Mouse (Mus musculus) CH12F3 (cell line): ENCODE data around the gene Prkce.

Experiments
- in situ Hi-C: fragments of 300-500 bp; cut with MboI; formaldehyde crosslinking; loops from 2 replicates; pipeline ENCODE4 v1.14.3; 2020; ENCODE audit warnings: low sequenced_read_pairs

Gene Prkce

GRCm38 (mm10) chr17:86589681-86590080 lies 422.1 kb downstream of the Prkce start:
- in situ Hi-C loops, result no loop called here

- in situ Hi-C loops, result no loop called here
Measured at GRCm38 (mm10) chr17:86591241-86591640, 423.7 kb downstream of the Prkce start.

DNA sequence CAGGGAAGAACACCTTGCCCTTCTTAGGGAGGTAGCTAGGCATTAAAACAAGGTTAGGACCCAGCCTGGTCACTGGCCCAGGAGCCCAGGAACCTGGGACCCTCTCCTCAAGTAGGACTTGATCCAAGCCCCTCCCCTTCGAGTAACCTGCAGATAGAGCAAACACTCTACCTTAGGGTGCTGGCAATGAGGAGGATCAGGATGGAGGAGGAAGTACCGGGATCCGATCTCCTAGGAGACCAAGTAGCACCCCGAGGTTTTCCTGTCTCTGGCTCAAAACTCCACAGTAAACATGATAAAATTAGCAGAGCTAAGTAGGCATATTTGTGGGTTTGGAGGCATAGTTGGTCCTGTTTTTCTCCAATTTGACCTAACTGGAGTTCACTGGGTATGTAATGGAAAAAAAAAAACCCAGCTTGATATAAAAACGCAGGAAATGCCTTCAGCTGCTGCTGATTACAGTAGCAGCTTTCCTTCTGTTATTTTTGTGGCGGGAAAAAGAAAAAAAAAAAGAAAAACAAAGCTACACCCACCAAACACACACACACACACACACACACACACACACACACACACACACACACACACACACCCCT lies 425.5 kb downstream of the Prkce start:
- in situ Hi-C loops, result no loop called here

- in situ Hi-C loops, result no loop called here
Measured at GRCm38 (mm10) chr17:86595526-86595925, 427.9 kb downstream of the Prkce start.

GRCm38 (mm10) chr17:86601116-86601515 lies 433.5 kb downstream of the Prkce start:
- in situ Hi-C loops, result no loop called here

- in situ Hi-C loops, result no loop called here
Measured at GRCm38 (mm10) chr17:86601901-86602300, 434.3 kb downstream of the Prkce start.

DNA sequence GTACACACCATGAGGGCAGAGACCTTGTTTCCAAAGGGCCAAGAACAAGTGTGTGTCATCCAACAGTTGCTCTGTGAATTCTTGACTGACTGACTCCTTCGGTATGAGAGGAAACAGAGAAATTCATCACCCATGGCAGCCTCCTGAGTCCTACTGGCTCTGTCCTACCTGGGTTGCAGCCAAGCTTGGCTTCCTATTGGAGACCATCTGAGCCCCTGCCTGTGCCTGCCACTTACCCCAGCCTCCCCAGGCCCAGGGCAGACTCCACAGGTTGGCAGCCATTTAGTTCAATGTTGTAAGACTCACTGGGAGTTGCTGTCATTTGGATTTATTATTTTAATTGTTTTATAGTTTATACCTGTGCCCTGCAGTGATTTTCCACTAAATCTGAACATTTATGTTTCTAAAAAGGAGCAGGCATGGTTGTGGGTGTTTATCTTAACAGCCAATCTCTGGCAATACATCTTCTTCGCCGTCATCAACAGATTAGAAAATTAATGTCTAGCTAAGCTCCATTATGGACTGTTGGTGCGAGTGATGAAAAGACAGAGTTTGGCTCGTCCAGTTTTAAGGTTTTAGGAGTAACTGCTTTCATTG lies 436.4 kb downstream of the Prkce start:
- in situ Hi-C loops, result no loop called here

- in situ Hi-C loops, result no loop called here
Measured at GRCm38 (mm10) chr17:86607981-86608380, 440.4 kb downstream of the Prkce start.

DNA sequence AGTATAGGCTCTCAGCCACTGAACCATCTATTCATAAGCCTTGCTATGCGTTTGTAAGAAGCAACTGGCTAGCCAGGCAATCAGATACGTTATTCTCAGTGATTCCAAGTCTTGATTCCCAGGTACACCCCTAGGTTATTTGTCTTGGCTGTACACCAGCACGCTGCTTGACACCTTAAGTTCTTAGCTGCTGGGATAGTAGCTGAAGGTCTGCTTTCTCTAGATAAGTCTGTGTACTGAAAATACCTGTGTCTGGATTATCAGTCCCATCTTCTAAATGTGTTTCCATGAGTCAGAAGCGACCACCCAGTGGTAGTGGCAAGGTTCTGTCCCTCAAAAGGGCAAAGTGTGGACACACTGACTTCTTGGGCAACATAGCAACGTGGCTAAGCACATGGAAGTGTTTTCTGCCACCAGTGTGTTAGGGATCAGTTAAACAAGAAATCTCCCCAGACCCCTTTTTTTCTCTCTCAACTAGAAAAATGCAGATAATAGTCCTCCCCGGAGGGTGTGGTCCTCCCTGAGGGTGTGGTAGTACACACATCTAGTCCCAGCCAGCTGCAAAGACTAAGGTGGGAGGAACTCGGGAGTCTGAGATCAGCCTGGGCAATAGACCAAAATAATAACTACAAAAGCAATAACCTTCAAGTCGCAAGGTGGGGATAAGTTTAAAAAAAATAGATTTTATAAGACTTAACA lies 442.8 kb downstream of the Prkce start:
- in situ Hi-C loops, result no loop called here

DNA sequence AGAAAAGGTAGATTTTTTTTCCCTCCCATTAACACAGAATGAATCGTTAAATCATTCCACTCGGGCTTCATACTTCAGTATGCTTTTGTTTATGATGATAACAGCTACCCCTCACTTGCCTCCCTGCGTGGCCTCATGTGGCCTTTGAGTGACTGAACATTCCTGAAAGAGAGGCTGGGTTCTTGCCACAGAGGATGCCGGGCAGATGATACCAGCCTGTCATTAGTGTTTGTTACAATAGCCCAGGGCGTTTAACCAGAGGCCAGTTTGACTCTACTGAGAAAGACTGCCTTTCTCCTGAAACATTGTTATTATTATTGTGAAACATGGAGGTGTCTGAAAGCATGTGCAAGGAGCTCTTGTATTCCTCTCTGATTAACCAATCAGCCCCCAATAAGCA lies 444.2 kb downstream of the Prkce start:
- in situ Hi-C loops, result no loop called here

DNA sequence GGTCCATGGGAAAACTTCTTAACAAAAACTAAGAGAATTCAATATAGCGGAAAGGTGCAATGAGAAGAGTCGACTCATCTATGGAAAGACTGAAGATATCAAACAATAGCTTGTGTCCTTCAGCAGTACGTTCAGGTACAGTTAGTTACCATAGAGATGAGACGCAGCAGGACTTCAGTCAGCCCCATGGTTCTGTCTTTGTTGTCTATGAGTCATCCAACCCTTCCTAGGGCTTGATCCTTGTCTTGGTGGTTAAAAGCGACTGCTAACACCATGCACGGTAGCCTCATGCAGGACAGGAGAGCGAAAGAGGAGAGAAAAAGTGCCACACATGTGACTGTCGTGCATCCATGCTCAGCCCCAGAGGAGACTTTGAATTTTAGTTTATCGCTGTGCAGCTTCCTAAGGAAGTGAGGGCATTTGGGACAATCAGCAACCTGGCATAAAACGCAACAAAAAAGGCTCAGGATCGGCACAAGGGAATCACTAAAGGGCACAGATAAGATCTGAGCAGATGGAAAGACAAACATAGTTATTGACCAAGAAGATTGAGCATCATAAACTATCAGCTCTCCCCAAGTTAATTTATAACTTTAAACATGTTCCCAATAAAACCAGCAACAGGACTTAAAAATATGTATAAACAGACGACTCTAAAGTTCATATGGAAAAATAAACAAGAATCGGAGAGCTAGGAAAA lies 448.2 kb downstream of the Prkce start:
- in situ Hi-C loops, result no loop called here

DNA sequence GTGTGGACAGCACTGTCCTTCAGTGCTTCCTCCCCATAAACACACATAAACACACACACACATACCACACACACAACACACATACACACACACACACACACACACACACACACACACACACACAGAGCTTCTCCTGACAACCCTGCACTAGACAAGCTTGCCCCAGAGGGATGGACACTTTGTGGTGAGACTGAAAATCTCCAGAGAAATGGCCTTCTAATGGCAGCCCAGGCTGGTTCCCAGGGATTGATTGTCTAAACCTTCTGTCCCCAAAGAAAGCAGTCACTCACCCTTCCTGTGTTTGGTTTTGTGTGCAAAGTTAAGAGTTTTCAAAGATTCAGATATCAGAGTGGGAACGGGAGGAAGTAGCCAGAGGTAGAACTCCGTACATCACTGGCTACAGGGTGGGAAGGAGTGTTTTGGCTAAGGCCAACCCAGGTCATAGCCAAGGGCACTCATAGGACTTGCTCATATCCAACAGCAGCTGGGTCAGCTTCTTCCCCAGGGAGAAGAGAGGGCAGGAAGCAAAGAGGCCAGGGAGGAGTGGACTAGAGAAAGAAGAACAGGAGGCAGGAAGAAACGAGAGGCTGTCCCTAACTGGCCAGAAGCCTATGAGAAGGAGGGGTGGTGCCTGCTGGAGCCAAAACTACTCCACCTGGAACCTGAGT lies 450.1 kb downstream of the Prkce start:
- in situ Hi-C loops, result no loop called here

DNA sequence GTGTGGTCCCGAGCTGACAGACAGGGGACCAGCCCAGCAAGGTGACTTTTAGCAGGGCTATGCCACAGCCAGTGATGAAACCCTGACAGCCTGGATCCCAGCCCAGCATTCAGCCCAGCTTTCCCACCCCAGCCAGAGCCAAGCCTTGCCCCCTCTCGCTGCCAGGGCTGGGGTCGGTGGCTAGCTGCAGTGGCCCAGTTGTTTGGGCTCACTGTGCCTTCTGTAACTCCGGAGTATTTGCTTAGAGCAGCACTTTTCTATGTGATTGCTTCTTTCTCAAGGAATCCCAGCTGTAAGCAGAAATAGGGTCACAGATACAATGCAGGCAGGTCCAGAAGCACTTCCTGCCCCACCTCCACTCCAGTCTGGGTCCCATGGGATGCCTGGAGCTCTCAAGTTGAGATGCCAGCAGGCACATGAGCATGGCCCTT lies 450.9 kb downstream of the Prkce start:
- in situ Hi-C loops, result no loop called here

- in situ Hi-C loops, result no loop called here
Measured at GRCm38 (mm10) chr17:86622862-86623261, 455.3 kb downstream of the Prkce start.

DNA sequence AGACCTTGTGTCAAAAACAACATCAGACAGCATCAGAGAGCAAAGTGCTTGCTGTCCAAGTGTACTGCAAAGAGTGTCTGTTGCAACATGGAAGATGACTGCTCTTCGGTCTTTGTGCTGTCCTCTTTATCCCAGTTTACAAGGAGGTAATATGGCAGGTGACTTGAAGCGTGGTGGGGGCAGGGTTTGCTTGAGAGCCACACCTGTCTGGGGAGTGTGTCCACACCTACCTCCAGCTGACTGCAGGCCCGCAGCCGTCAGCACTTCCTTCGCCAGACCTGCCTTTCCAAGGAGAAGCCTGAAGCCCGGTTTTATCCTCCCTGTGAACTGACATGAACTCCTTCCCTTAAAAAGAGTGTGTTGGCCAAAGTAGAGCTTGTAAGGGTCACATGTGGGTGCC lies 458.9 kb downstream of the Prkce start:
- in situ Hi-C loops, result no loop called here

DNA sequence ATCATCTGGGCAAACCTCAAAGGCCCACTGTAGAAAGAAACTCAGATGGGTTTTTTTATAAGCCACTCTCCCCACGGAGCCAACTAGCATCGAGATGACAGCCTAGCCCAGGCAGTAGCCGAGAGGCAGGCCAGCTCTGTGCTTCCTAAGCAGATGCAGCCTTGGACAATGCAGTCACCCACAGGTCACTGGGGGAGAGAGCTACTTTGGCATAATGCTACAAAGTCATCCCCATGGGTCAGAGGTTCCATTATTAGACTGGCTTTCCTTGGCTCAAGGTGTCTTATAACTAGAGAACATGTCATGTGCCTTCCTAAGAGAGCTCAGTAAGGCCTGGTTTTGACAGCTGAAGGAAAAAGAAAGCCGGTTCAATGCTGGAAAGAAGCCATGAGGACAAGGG lies 465.5 kb downstream of the Prkce start:
- in situ Hi-C loops, result no loop called here

DNA sequence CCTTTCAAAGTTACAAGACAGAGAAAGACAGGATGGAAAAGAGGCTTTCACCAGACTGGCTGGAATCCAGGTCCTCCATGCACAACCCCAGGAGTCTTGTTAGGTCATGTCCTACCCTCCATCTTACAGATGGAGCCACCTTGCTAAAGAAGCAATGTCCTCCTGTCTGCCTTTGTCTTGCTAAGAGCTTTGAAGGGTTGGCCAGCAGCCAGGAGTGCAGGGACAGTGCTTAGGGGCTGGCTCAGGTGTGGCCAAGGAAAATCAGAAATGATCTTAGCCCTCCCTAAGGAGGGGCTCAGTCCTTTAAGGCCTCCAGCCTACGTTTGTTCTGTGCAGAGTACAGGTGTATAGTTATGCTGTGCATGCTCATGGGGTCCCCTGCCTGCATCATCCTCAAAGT lies 469.7 kb downstream of the Prkce start:
- in situ Hi-C loops, result no loop called here

DNA sequence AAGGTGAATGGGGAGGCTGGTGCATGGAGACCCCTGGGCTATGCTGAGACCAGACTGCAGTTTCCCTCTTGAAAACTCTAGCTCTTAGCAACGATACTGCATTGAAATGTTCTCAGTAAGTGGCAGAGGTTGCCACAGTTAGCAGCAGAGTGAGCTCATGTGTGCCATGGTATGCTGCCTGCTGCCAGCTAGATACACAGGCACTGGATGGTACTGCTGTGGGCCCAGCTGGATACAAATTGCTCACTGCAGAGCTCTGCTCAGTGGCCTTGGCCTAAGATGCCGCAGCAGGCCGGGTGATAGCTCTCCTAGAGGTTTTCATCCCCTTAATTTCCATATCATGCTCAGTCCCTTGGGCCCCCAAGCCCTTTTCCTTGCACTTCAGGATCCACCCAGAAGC lies 471.7 kb downstream of the Prkce start:
- in situ Hi-C loops, result no loop called here

DNA sequence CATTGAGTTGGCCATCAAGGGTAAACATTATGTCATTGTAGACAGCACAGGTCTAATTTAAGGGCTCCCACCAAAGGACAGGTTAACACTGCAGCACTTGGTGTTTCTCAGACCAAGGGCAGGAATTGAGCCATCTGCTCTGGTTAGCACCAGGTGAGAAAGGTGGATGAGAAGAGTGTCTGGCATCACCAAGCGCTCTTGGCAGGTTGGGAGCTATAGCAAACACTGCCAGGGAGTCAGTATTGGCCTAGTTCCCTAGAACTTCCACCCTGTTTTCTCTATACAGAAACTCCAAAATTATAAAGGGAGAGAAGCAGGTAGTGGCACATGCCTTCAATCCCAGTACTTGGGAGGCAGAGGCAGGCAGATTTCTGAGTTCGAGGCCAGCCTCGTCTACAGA lies 479.6 kb downstream of the Prkce start:
- in situ Hi-C loops, result no loop called here

DNA sequence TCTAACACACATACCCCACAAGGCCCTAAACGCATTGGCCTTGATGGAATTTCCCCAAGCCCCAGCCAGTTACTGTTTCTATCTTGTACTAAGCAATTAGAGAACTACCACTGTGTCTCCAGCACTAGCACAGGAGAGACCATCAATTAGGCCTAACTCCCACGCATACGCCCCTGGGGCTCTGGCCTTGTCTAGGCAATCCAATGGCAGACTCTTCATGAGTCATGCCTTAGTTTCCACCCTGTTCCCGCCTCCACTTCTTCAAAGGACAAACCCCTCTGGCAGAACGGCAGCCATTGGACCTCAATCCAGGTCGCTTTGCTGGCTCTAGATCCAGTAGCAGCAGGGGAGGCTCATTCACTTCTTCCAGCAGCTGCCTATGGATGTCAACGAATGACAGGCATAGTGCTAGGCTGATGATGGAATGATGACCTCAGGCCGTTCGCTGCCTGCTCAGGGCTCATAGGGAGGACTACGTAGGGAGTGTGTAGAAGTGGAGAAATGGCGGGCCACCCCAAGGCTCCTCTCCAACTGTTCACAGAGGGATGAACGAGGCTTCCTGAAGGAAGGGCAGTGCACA lies 481.4 kb downstream of the Prkce start:
- in situ Hi-C loops, result no loop called here

DNA sequence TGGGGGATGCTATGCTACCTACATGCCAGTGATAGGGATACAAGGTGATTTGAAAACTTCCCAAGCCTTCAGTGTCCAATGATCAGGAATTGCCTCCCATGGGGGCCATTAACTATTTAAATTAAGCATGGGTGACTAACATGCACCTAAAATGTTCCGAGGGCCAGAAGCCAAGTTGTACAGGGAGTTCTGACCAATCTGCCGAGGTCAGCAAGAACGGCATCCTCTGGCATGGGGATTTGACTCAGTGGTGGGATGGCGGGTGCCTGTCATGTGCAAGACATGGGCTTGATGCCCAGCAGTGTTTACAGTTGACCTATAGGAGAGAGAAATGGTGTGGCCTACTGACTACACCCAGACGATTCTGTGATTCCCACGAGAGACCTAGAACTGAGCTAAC lies 482.7 kb downstream of the Prkce start:
- in situ Hi-C loops, result no loop called here
